Mouse (Mus musculus) CD4-positive, CD25-positive, alpha-beta regulatory T cell, adult 4 months (primary cell): Measurements from ENCODE around the gene Cpne2. TPM values are rescaled to one million over a fixed set of nuclear protein-coding genes. Genes with fewer than 3 reads are reported as not detected.
A peak's percentile ranks its signal among the peaks of the same experiment; 100 is the strongest.

Experiments
- ATAC-seq: one replicate; pipeline ENCODE4 v1.8.0; 2017
- polyA plus RNA-seq, 2 experiments: library from polyadenylated mRNA; unstranded; fragments of 100-300 nt; shearing (Covaris generic); gene quantifications; one replicate each; pipeline ENCODE4 v1.2.1; 2017

Cpne2 gene
- polyA plus RNA-seq, 2 experiments from 2014 or later: 0.39 to 0.92 TPM

GRCm38 (mm10) chr8:94582569-94582968, 49.8 kb downstream of the Cpne2 start:
- no peak for ATAC-seq

GRCm38 (mm10) chr8:94584238-94584817, 51.5 kb downstream of the Cpne2 start:
- ATAC-seq: no peak

GRCm38 (mm10) chr8:94591691-94592090, 58.9 kb downstream of the Cpne2 start:
- no peak for ATAC-seq

DNA sequence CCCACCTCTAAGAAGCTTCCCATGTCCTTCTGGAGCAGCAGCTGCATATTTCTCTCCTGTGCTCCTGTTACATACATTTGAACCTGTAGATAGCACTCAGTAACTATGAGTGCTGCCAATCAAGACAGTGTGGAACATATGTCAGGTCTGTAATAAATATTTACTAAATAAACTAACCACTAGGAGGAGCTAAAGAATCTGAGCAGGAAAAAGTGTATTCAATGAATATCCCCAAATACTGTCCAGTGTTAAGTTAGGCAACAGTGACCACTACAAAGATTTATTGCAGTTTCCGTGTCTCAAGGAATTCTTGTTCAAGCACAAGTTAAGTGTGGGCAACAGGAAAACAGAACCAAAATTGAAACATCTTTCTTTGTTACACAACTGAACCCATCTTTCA, 61.4 kb downstream of the Cpne2 start:
- peak; percentile 49 for ATAC-seq

GRCm38 (mm10) chr8:94600478-94600877, 67.7 kb downstream of the Cpne2 start:
- no peak for ATAC-seq

DNA sequence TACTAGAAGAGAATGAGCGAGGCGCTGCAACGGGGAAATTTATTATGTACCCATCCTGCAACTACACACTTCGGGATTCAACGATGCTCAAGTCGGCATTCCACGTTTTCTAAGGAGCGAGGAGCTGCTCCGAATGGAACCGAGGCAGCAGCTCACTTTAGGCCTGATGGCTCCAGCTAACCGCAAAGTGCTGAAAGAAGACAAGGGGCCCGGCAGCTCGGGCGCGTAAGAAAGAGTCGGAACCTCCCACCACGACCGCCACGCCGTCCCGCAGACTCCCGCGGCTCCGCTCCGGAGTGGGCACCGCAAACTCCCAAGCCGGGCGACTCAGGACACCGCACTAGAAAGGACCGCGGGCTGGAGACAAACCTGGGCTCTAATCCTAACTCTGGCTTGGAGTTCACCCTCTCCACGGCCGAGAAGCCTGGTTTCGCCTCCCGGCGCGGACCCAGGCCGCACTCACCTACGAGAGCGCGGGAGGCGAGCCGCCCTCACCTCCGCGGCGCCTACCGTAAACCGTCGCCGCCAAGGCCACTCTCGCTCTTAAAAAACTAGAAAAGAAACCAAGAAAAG, 68.3 kb downstream of the Cpne2 start:
- ATAC-seq: no peak

GRCm38 (mm10) chr8:94601607-94602385, 69.0 kb downstream of the Cpne2 start, which contains the start of the genes Rspry1 and Fam192a:
Rspry1 (plus strand) TSS chr8:94601937.
Fam192a (minus strand) TSS chr8:94601997.
- peak; percentile 95 for ATAC-seq

GRCm38 (mm10) chr8:94602471-94603131, 69.8 kb downstream of the Cpne2 start:
- ATAC-seq: no peak

DNA sequence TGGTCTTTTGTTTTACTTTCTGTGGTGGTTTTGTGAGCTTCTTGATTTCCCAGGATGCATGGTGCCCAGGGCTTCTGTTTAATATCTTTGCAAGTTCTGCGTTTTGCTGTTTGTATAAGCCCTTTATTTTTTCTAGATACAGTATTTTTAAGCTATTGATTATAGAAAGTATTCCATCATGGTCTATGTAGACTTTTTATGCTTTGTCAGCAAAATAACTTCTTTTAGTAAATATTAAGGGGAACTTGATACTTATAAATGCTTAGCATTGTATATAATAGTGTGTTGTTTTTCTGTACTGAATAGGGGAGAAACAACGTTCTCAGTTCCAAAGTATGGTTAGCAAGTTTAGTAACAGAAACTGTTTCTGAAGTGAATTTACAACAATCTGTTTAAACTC, 71.2 kb downstream of the Cpne2 start:
- ATAC-seq: no peak

DNA sequence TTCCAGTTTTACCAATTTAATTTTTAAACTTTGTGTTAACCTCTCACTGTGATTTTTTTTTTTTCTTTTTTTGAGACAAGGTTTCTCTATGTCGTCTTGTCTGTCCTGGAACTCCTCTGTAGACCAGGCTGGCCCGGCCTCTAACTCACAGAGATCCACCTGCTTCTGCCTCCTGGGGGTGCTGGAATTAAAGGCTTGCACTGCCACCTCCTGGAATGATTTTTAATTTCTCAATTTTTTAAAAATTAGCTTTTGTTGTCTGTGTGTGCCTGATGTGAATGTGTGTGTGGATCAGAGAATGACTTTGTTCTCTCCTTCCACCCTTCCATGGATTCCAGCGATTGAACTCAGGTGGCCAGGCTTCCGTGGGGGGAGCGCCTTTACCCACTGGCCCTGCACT, 74.3 kb downstream of the Cpne2 start:
- no peak for ATAC-seq

Other genes with a start within 250 kb of the Cpne2 start
- gene Slc12a3, start 203.8 kb upstream of the Cpne2 start, polyA plus RNA-seq: under 1 TPM in 1 of 2 experiments, not detected in 1; 0.19 TPM
- 100 to 1,000 TPM; 177 to 183 TPM for gene Herpud1, start 146.6 kb upstream of the Cpne2 start, polyA plus RNA-seq
- 100 to 1,000 TPM; 186 to 214 TPM for gene Nlrc5, start 98.6 kb upstream of the Cpne2 start, polyA plus RNA-seq
- gene Rspry1, start 68.9 kb downstream of the Cpne2 start, polyA plus RNA-seq: 10 to 100 TPM; 25.3 to 29.6 TPM
- gene Fam192a, start 69.0 kb downstream of the Cpne2 start, polyA plus RNA-seq: 10 to 100 TPM; 80.6 to 84.1 TPM
- 10 to 100 TPM; 22.2 to 28.4 TPM for gene Arl2bp, start 133.6 kb downstream of the Cpne2 start, polyA plus RNA-seq
- under 1 TPM in 1 of 2 experiments, not detected in 1; 0.47 TPM for gene Pllp, start 163.3 kb downstream of the Cpne2 start, polyA plus RNA-seq
- not detected for gene Ccl22, start 212.6 kb downstream of the Cpne2 start, polyA plus RNA-seq
- gene Cx3cl1, start 239.0 kb downstream of the Cpne2 start, polyA plus RNA-seq: not detected